Mouse (Mus musculus): ENCODE measurements at regions not wholly inside any gene's neighbourhood (a gene's known extent, or its start where the extent isn't known, plus 50 kb on each side); places are given as distances from the start of the nearest gene placed in this dataset.
"Not testable (repeated sequence)": the region's sequence is repeated elsewhere in the genome, so short reads cannot be mapped to it uniquely, and the experiment has no call there.

DNA sequence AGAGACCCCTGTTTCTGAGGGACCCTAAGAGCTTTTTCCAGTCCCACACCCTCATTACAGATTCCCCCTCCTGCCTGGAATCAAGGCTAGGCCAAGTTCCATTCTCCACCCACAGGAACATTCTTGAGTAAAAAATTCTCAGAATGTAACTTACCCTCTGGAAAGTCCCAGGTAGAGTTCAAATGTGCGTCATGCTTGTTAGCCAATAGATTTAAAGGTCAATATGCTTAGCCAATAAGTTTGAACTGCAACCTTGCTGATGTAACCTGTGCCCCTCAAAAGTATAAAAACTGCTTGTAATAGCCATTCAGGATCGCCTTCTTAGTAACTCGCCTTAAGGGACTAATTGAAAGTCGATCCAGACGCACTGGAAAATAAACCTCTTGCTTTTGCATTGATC, 77.7 kb upstream of the Thpo start:
- not testable (repeated sequence) for TF ChIP-seq POLR2A (IDR thresholded peaks at IDR 0.05; ENCODE audit: low read depth, low read length); CTCF (conservative IDR thresholded peaks at IDR 0.05; ENCODE audit: insufficient read depth, insufficient read length, low read depth, low read length)

All from kidney, adult 2 months (tissue).